Mouse (Mus musculus): ENCODE data around the gene Ltbp4. TPM values are rescaled to one million over a fixed set of nuclear protein-coding genes. Genes with fewer than 3 reads are reported as not detected.

Gene Ltbp4
- 10 to 100 TPM; 33.6 to 50.3 (median 43.1) TPM for total RNA-seq (2022)

DNA sequence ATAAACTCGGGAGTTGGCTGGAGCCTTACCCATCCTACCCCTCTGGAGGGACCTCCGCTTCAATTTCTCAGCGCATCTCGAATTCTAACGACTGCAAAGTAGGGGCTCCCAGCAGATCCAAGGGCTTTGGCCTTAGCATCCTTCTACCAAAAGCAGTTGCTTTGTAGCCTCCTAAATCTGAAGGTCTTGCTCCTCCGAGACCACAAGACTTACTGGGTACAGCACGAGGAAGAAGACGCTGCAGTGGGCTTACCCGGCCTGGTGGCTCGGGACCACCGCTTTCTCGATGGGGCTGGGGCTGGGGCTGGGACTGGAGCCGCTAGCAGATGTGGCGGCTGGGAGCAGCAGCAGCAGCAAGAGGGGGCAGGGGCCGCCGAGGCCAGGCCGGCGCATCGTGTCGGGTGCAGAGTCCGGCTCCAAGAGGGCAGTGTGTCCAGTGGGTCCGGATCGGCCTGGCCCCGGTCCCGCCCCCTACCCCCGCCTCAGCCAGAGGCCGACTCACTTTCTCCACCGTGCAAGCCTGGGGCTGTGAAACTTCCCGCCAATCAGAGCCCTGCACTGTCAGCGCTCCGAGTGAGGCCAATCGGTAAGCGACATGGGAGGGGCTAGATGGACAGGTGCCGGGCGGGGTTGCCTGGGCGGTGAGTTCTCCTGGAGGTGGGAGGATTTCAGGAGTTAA is at the start of gene Ltbp4:
Gene Ltbp4 (minus strand): TSS at position 518 of the 679 bp plus-strand sequence.
- no peak for DNase-seq (ENCODE audit: low spot score in 2 of 2)

DNA sequence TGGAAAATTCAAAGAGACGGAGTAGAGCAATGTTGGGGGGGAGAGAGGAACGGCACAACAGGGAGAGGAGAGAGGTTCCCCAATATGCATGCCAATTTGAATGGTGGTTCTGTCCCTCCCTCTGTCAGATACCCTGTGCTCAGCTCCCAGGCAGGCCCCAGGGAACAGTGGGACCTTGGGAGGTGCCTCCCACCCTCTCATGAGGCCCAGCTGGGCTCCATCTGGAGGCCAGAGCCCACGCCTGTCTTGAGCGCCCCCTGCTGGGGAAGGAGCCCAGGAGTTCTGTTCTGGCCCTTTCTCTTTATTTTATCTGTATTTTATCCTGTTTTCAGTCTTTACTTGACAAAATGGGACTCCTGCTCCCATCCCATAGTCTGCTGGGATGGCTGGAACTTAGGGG is 47.2 kb upstream of the Ltbp4 start:
- DNase-seq (ENCODE audit: low spot score in 2 of 2) = peak in 1 of 2 experiments; percentile 24

- no peak for DNase-seq (ENCODE audit: low spot score in 2 of 2)
These were observed 46.6 kb upstream of the Ltbp4 start for GRCm38 (mm10) chr7:27384134-27384533.

- no peak for DNase-seq (ENCODE audit: low spot score in 2 of 2)
These were observed 45.7 kb upstream of the Ltbp4 start for GRCm38 (mm10) chr7:27383233-27383632.

GRCm38 (mm10) chr7:27381560-27381959 is 44.1 kb upstream of the Ltbp4 start:
- no peak for DNase-seq (ENCODE audit: low spot score in 2 of 2)

DNA sequence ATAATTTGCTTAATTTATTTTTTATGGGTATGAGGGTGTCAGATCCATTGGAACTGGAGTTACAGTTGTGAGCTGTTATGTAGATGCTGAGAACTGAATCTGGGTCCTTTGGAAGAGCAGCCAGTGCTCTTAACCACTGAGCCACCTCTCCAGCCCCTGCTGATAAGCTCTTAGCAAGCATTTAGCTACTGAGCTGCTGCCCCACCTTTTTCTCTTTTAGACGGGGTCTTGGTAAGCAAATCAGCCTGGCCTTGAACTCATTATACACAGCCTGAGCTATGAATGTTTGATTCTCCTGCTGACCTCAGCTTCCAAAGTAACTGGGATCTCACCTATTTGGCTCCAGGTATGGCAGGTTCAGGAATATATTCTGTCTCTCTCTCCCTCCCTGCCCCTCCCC is 43.5 kb upstream of the Ltbp4 start:
- no peak for DNase-seq (ENCODE audit: low spot score in 2 of 2)

GRCm38 (mm10) chr7:27379836-27380235 is 42.3 kb upstream of the Ltbp4 start:
- DNase-seq (ENCODE audit: low spot score in 2 of 2) = no peak

DNA sequence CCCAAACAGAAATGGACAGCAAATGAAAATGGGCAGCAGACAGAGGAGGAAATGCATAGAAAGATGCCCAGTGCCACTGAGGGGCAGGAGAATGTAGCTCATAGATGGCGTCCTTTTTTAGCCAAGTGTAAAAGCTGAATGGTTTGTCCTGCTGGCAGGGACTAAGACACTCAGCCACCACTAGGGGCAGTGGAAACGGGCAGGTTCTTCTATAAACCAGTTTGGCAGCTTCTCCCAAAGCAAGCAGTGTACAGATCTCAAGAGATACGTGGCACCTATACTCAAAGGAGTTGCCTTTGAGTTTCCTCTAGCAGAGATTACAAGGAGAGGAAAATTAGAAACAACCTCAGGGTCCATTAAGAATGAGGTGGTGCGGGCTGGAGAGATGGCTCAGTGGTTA is 40.9 kb upstream of the Ltbp4 start:
- no peak for DNase-seq (ENCODE audit: low spot score in 2 of 2)

GRCm38 (mm10) chr7:27375274-27375673 is 37.8 kb upstream of the Ltbp4 start:
- no peak for DNase-seq (ENCODE audit: low spot score in 2 of 2)

GRCm38 (mm10) chr7:27371715-27372462 is 34.4 kb upstream of the Ltbp4 start:
- no peak for DNase-seq (ENCODE audit: low spot score in 2 of 2)

DNA sequence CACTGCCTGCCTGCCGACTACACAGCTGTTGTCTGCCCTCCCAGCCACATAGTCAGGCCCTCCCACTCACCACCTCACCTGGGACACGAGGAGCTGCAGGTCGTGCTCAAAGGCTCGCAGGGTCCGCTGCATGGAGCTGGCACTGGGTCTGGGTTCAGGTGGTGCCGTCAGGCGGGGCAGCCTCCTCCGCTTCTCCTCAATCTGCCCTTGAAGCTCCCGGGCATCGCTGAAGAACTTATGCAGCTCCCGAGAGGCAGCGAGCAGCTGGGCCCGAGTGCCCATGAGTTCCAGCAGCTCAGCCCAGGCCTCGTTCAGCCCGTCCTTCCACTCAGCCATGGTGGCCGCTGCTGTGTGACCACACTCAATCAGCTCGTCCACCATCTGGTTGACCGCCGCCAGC is 31.6 kb upstream of the Ltbp4 start:
- no peak for DNase-seq (ENCODE audit: low spot score in 2 of 2)

GRCm38 (mm10) chr7:27367976-27368375 is 30.5 kb upstream of the Ltbp4 start:
- DNase-seq (ENCODE audit: low spot score in 2 of 2) = no peak

DNA sequence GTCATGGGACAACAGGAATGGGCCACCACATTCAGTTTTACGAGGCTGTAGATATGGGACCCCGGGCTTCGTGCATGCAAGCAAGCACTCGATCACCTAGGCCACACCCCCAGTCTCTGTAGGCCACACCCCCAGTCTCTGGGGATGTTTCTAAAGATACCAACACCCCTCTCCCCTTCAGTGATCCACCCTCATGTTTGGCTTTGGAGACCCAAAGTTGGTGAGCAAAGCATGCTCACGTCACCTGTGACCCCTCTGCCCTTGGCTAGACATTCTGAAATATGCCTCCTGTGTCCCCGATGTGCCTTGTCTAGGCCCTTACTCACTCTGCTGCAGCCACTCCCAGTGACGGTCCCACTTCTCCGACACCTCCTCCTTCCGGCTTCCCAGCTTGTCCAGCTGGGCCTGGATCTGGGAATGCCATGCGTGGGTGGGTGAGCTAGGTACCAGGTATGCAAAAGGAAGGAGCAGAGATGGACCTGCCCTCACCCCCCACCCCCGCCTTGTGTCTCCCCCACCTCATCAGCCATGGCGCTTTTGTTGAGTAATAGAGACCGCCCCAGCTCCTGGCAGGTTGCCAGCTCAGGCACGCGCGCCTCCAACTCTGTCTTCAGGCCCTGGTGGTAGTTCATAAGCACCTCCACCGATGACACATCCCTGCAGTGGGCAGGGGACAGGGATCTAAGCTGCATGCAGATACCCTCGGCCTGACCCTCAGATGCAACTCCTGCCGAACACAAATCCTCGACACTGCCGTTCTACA is 28.8 kb upstream of the Ltbp4 start:
- DNase-seq (ENCODE audit: low spot score in 2 of 2) = no peak

- no peak for DNase-seq (ENCODE audit: low spot score in 2 of 2)
These were observed 26.9 kb upstream of the Ltbp4 start for GRCm38 (mm10) chr7:27364379-27364778.

DNA sequence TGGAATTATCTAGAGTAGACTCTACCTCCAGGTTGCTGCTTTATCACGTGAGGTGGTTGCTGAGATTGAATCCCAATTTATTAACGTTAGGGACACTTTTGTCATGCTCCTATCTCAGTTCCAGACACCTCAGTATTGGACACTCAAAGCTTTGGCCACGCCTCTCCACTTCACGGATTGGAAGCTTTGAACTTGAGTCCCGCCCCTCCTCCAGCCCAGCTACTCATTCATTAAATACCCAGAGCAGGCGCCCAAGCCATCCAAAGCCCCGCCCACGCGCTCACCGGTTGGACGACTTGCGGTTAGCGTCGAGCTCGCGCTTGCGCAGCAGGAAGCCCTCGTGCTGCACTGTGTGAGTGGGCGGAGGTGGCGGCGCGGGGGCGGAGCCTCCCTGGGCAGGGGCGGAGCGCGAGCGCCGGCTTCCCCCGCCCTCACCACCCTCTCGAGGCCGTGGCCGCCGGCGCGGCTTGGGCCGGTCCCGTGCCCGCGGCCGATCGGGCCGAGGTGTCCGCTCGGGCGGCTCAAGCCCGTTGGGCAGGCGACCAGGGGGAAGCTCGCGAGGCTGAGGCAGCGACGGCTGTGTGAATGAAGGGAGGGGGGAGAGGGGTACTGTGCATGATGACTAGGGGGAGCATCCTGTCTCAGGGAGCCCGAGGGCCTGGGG is 23.9 kb upstream of the Ltbp4 start:
- peak; percentile 99 to 100 for DNase-seq (ENCODE audit: low spot score in 2 of 2)

- no peak for DNase-seq (ENCODE audit: low spot score in 2 of 2)
These were observed 23.3 kb upstream of the Ltbp4 start for GRCm38 (mm10) chr7:27360749-27361148.

DNA sequence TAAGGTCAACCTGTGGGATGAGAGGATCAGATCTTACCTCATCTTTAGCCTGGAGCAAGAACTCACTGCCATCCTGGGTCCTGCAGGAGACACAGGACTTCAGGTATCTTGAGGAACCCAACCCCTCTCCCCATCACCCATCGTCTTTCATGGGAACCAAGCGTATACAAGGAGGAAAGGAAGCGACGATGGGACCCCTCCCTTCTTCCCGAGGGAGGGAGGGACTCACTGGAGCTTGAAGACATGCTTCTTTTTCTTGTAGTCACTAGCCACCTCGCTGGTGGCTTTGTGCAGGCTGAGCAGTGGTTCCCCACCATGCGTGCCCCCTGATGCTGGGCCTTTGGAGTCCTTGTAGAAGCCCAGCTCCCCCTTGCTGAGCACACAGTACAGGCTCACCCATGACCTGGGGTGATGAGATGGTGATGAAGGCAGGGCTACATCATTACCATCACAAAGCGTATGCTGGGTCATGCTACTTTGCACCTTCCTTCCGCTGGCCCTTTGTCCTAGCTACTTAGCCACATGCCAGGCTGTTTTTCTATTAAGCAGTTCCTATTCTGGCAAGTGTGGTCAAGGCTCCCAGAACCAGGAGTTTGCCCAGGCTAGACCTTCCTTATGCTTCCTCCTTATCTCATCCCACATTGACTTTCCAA is 22.3 kb upstream of the Ltbp4 start:
- no peak for DNase-seq (ENCODE audit: low spot score in 2 of 2)

- DNase-seq (ENCODE audit: low spot score in 2 of 2) = no peak
These were observed 21.7 kb upstream of the Ltbp4 start for GRCm38 (mm10) chr7:27359162-27359561.

DNA sequence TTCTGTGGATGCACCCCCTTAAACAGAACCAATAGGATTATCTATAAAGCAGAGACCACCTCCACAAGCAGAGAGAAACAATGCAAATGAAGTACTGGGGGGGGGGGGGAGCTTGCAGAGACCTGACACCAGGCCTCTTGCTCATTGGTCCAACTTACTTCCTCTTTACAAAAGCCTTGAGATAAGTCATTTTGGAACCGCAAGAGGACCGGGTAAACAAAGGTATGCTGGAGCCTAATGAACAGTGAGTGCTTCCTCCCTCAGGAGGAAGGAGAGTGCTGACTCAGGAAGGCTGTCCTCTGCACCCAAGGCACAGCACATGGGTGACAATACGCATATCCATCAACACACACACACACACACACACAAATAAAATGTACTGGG is 20.1 kb upstream of the Ltbp4 start:
- no peak for DNase-seq (ENCODE audit: low spot score in 2 of 2)

DNA sequence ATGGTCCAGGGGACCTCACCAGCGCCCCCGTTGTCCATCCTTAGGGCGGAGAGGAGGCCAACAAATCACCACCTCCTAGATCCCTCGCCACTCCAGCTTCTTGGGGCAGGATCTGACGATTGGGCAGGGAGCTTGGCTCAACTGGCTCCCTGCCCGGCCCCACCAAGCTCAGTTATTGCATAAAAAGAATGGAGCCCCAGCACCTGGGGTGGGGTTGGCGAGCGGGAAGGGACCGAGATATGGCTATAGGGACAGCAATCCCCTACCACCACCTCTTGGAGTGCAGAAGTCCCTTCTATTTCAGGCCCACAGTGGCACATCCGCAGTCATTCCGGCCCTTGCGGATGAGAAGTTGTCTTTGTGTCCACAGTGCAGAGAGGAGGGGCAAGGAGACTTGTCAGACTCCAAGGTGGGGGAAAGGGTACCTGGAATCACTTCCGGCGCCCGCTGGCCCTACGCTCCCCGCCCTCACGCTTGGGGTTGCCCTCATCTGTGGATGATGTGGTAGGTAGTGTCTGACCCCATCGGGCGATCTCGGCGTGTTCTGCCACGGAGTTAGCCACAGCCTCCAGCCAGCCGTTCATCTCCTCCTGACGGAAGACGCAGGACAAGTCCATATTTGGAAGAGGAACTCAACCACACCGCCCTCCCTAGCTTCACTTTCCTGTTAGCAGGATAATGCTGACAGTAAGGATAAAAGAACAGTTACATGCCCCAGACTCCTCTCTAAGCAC is 19.5 kb upstream of the Ltbp4 start, which contains the start of gene Gm20479:
Gene Gm20479 (minus strand): TSS at position 559 of the 734 bp plus-strand sequence.
- DNase-seq (ENCODE audit: low spot score in 2 of 2) = no peak
